Mouse (Mus musculus) olfactory bulb, adult 2 months (tissue): ENCODE results near the gene Zfp260. TPM values are rescaled to one million over a fixed set of nuclear protein-coding genes. Genes with fewer than 3 reads are reported as not detected.

ENCODE experiments used
- H3K27ac ChIP-seq: fragments of 200-500 bp; 2 replicates; pipeline ENCODE4 v1.5.1; 2012; ENCODE audit warnings: low read depth, low read length; ENCODE audit not compliant: insufficient read depth
- H3K4me1 ChIP-seq: fragments of 200-500 bp; 2 replicates; pipeline ENCODE4 v1.6.1; 2012; ENCODE audit warnings: low read length; ENCODE audit not compliant: control insufficient read depth, insufficient read depth
- H3K4me3 ChIP-seq: fragments of 200-500 bp; 2 replicates; pipeline ENCODE4 v1.5.1; 2012; ENCODE audit warnings: mild to moderate bottlenecking, low read depth, low read length, moderate library complexity; ENCODE audit not compliant: insufficient read depth
- CTCF ChIP-seq: fragments of 200-500 bp; IDR thresholded peaks from 2 replicates; pipeline ENCODE4 v1.5.1; 2012; ENCODE audit warnings: low read depth, mild to moderate bottlenecking, low read length, moderate library complexity; ENCODE audit not compliant: insufficient read depth
- POLR2A ChIP-seq: fragments of 200-500 bp; IDR thresholded peaks from 2 replicates; pipeline ENCODE4 v1.6.1; 2012; ENCODE audit warnings: mild to moderate bottlenecking, low read depth, low read length, moderate library complexity; ENCODE audit not compliant: insufficient read depth
- WGBS: fragments of 180-500 bp; shearing (Covaris S2); methylation state at CpG from one replicate; pipeline ENCODE4 v1.1.7; 2018; 5-methylcytosine and 5-hydroxymethylcytosine counted together
- polyA plus RNA-seq: library from polyadenylated mRNA; stranded (reverse); fragments of >200 nt; gene quantifications from 2 replicates; pipeline ENCODE4 v1.2.4, GENCODE M21; 2012; ENCODE audit warnings: low replicate concordance; ENCODE audit not compliant: missing spikeins, insufficient read depth, insufficient read length

The Zfp260 gene
- 238 TPM in 1 of 2 replicates, not detected in the other for polyA plus RNA-seq

DNA sequence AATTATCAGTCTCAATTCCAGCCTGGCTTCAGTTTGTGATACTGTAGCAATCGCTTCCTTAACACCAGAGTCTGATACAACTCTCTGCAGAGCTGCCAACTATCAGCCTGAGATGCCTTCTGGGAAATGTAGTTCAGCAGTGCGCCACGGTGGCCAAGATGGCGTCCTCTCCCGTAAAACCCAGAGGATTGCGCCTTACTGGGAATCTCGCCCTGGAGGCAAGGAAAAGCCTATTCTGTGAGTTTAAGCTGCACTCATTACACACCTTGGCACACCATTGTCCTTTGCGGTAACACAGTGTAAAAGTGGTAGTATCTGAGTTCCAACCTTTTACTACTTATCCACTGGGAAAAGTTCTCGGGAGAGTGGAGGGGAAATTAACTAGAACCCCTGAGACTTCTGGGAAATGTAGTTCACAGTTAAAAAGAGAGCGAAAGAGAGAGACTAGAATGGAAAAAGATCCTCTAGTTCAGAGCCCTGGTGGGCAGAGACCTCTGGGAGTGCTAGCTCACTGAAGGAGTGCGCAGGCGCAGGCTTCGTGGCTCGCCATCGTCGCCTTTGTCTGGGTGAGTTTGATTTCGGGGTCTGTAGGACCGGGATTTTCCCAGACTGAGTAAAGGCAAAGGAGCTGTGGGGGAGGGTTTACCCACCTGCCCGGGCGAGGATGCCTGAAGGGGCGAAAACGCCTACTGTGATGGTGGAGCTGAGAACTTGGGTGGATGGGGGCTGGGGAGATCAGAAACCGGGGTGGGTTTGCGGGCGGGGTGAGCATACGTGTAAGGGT lies at the start of gene Zfp260:
Zfp260 (plus strand) TSS at position 132 of the 784 bp plus-strand sequence.
- TF ChIP-seq POLR2A (peak; percentile 77), CTCF (no peak)
- H3K4me3 ChIP-seq: peak within 1 kb of the TSS; percentile 72
- peaks cover 7% of the 10 kb centered on the region for H3K4me1 ChIP-seq
- H3K27ac ChIP-seq: peak within 1 kb of the TSS; percentile 93
- under 1% methylated on average over 26 of the region's 26 CpGs for WGBS

DNA sequence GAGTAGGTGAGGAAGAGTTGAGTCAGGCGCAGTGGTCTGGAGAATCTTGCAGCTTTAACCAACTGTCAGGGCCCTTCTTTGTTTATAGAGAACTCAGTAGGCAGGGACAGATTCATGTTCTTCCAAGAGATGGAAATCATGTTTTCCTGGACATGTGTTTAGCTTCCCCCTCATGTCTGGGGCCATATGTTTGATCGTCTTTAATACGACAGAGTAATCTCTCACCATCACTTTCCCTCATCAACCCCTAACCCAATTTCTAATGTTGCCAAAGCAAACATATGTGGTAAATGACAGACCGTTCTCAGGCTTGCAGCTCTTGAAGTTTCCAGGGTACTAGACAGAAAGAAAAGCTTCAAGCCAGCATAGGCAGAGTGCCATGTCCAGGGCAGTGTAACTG lies 46.5 kb upstream of the Zfp260 start:
- Histone ChIP-seq H3K4me3 (no peak overlapping the region), H3K27ac (no peak overlapping the region), H3K4me1 (peaks cover 4% of the 10 kb centered on the region)
- TF ChIP-seq CTCF (no peak), POLR2A (no peak)
- WGBS: 88% methylated on average over 4 of the region's 4 CpGs

DNA sequence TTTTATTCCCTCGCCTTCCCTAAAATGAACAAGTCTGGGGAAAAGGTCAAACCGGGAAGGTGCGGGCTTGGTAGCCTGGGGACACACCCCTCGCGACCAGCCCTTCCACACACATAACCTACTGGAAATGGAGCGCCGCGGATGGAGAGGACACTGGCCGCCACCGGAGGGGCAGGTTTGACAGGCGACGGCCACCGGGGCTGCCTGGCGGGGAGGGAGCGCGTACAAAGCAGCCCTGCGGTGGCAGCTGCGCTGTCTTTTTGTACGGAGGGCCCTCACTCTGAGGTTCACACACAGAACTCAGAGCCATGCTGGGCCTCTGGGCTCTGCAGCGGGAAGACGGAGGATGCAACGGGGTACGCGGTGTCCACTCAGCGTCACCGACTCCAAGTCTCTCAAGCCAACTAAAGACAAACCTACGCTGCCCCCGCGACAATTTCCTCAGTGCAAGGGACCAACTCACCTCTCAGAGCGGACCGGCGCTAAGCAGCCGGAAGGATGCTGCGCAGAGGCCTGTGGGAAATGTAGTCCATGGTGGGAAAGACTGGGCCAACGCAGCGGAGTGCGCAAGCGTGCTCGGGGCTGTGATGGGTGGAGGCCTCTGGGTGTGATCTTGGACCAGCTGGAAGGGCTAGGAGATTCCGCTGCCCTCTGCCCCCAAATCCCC lies 43.6 kb upstream of the Zfp260 start, which contains the start of gene Zfp14:
Zfp14 (minus strand) TSS at position 499 of the 667 bp plus-strand sequence.
- TF ChIP-seq POLR2A (no peak; the same call in 1 of the 2 replicates), CTCF (no peak)
- peak within 1 kb of the TSS; percentile 53 for H3K27ac ChIP-seq
- H3K4me3 ChIP-seq: peak within 1 kb of the TSS; percentile 75
- peaks cover 4% of the 10 kb centered on the region for H3K4me1 ChIP-seq
- under 1% methylated on average over 40 of the region's 40 CpGs for WGBS

DNA sequence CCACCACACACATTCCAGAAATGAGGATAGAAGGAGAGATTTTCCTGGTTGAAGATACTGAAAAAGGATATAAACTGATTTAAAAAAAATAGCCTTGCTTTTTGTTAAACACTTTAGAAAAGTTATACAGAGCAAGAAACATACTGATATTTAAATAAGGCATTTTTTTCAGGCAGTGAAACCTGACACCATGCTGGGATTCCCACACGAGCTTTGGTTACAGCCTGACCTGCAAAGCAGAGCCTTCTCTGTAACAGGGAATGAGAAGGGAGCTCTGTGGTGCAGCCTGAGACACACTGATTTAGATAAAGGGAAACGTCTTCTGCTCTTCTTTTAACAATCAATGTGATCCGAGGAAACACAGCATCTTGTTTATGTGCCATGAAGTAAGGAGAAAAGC lies 41.0 kb upstream of the Zfp260 start:
- TF ChIP-seq CTCF: no peak
- TF ChIP-seq POLR2A: no peak
- Histone ChIP-seq H3K4me1 (peaks cover 4% of the 10 kb centered on the region), H3K4me3 (no peak overlapping the region), H3K27ac (no peak overlapping the region)
- WGBS: 17% methylated on average over 3 of the region's 3 CpGs

DNA sequence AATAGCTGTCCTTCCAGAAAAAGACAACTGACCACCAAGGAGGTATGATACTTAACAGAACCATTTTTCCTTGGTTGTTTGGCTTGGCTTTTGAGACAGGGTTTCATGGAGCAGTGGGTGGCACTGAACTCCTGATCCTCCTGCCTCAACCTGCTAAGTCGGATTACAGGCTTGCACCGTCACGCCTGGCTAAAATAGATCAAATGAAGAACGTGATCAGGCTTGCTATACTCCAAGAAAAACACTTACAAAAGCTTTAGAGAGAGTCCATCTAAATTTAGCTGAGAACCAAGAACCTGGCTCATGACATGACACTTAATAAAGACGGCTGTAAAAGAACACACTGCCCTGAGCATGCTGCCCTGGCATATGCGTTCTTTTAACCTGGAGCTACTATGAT lies 34.2 kb upstream of the Zfp260 start:
- WGBS: 83% methylated on average over 6 of the region's 6 CpGs
- Histone ChIP-seq H3K4me1 (no peaks in the 10 kb centered on the region), H3K27ac (no peak overlapping the region), H3K4me3 (no peak overlapping the region)
- TF ChIP-seq CTCF (no peak), POLR2A (no peak)

DNA sequence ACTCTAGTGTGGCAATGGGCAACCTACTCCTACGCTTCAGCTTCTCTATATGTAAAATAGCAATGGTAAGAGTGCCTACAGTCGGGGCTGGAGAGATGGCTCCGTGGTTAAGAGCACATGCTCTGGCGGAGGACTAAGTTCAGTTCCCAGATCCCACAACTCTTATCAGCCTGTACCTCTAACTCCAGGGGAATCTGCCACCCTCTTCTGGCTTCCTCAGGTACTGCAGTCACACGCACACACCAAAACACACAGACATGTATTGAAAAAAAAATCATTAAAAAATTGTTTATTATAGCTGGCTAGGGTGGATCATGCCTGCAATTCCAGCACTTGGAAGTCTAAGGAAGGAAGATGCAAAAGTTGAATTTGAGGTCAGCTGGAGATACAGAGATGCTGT lies 32.1 kb upstream of the Zfp260 start:
- 91% methylated on average over 5 of the region's 5 CpGs for WGBS
- H3K4me3 ChIP-seq: no peak overlapping the region
- no peaks in the 10 kb centered on the region for H3K4me1 ChIP-seq
- no peak for TF ChIP-seq POLR2A
- no peak for TF ChIP-seq CTCF
- H3K27ac ChIP-seq: no peak overlapping the region

DNA sequence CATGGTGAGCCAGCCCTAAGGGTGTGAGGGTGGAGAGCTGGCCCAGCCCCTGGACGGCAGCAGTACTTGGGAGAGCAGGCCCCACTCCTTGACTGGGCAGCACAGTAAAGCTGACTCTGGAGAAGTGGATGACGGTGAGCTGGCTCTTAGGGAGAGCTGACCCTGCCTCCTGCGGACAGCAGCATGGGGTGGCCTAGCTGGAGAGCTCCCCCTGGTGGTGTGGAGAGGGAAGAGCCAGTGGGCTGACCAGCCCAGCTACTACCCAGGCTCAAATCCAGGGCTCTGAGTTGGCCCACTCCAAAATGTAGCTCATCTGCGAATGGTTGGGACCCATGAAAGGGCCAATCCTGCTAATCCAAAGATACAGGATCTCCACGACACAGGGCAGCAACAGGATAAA lies 30.0 kb upstream of the Zfp260 start:
- no peak overlapping the region for H3K4me3 ChIP-seq
- TF ChIP-seq POLR2A (no peak), CTCF (peak; percentile 23; the same call in 1 of the 2 replicates)
- H3K27ac ChIP-seq: no peak overlapping the region
- WGBS: 73% methylated on average over 5 of the region's 5 CpGs
- no peaks in the 10 kb centered on the region for H3K4me1 ChIP-seq

DNA sequence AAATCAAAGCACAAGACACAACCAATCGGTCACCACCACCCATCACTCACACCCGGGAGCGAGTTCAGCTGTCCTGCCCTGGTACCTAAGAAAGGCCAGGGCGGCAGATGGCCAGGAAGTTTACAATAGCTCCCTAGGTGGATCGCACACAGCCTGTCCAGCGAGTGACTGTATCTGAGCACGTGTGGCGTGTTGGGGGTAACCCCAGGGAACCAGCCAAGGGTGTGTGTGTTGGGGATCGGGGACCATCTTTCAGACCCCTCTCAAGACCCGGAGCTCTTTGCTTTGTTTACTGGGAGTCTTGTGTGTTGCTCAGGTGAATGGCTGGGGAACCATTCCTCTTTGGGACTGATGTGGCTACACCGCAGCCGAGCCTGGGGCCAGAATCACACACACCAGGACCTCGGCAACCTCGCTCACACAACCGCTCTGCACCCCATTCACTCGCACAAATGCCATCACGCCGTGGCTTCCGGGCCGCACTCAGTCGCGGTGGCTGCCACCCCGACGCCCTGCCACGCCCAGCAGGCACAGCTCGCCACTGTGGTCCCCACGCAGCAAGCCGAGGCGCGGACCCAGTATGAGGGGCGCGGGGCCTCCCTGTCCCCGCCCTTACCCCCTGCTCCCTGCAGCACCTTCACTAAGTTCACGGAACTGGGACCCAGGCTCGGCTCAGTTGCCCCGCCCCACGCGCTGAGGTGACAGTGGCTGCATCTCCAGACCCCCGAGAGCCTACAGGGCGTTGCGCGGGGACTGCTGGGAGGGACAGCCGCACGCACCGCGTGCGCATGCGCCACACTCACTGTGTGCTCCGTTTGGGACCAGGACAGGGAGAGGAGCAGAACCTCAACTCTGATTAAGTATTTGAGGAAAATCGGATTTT lies 22.2 kb upstream of the Zfp260 start, which contains the start of gene Zfp82:
Zfp82 (minus strand) TSS at position 755 of the 883 bp plus-strand sequence.
- H3K4me1 ChIP-seq: peaks cover 4% of the 10 kb centered on the region; the same call in 1 of the 2 replicates

More for the DNA sequence above, 22.2 kb upstream of the Zfp260 start, which contains the start of gene Zfp82:
- TF ChIP-seq POLR2A (peak; percentile 67), CTCF (no peak)
- Histone ChIP-seq H3K27ac (no peak within 1 kb of the TSS), H3K4me3 (peak within 1 kb of the TSS; percentile 61)
- under 1% methylated on average over 50 of the region's 50 CpGs for WGBS
